In the genomic region with DNA sequence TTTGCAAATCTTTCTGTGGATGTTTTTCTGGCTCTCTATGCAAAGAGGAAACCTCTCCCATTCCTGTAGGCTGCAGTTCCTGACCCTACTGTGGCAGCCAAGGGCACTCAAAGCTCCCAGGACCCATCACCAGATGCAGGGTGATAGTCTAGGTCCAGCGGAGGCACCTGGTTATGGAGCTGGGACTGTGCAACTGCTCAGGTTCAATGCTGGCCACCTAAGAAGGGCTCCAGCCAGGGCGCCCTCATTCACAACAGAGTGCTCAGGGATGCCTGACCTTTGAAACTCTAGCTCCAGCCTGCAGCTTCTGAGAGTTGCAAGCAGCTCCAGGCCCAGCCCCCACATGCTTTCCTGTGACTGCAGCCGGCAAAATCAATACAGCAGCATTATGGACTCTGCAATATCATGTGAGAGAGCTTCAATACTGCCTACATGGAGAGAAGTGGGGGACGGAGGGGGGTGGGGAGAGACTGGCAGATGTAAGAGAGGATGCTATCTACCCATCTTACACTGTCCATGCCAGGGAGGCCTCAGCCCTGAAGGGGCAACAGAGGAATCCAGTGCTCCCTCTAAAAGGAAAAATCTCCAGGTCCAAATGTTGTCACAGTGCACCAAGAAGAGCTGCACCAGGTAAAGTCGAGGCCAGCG, we compare ENCODE assay signal across 8 mouse cellular contexts. TPM values are rescaled to one million over a fixed set of nuclear protein-coding genes. Genes with fewer than 3 reads are reported as not detected.
A peak's percentile ranks its signal among the peaks of the same experiment; 100 is the strongest.
DNase-seq lines count a peak whose midpoint lies in the region; ATAC-seq and TF ChIP-seq lines count a peak whose summit lies in the region.

No protein-coding gene starts in this region.

- TF ChIP-seq POLR2A in cerebellum, adult 2 months (IDR thresholded peaks at IDR 0.05; ENCODE audit: borderline replicate concordance, insufficient read depth, low read length) = no peak

- H3K27me3 ChIP-seq in cerebellum, adult 2 months (ENCODE audit: control insufficient read depth, insufficient read depth, low read length) = no peaks in the 10 kb centered on the region
- H3K27me3 ChIP-seq in hindbrain, embryonic 16.5 days (replicated peaks; ENCODE audit: control insufficient read depth, insufficient read depth, low read length) = no peaks in the 10 kb centered on the region
- H3K27me3 ChIP-seq in liver, embryonic 13.5 days = no peaks in the 10 kb centered on the region

- H3K27ac ChIP-seq in cerebellum, adult 2 months (ENCODE audit: insufficient read depth, low read length) = peak overlapping the region; percentile 10
- peak overlapping the region; percentile 66 for H3K27ac ChIP-seq in brown adipose tissue, adult 24 weeks (replicated peaks; ENCODE audit: low read depth, low read length)
- H3K27ac ChIP-seq in hindbrain, embryonic 16.5 days (ENCODE audit: low read depth, low read length) = peak overlapping the region; percentile 24; the same call in 1 of the 2 replicates
- peak overlapping the region; percentile 63; the same call in 1 of the 2 replicates for H3K27ac ChIP-seq in liver, embryonic 13.5 days

- TF ChIP-seq CTCF in cerebellum, adult 2 months (IDR thresholded peaks at IDR 0.05; ENCODE audit: borderline replicate concordance, insufficient read depth, low read depth, low read length) = no peak

- no peak overlapping the region for H3K4me3 ChIP-seq in cerebellum, adult 2 months (replicated peaks; ENCODE audit: insufficient read depth, low read depth, low read length)
- peak overlapping the region; percentile 8; the same call in 1 of the 2 replicates for H3K4me3 ChIP-seq in brown adipose tissue, adult 24 weeks (ENCODE audit: insufficient read depth, low read depth, low read length)
- no peak overlapping the region for H3K4me3 ChIP-seq in hindbrain, embryonic 16.5 days (ENCODE audit: low read length)
- no peak overlapping the region for H3K4me3 ChIP-seq in liver, embryonic 13.5 days (replicated peaks)

- no peaks in the 10 kb centered on the region for H3K36me3 ChIP-seq in hindbrain, embryonic 16.5 days (ENCODE audit: control insufficient read depth, insufficient read depth, low read length)
- H3K36me3 ChIP-seq in liver, embryonic 13.5 days = no peaks in the 10 kb centered on the region

- no peak overlapping the region for H3K4me2 ChIP-seq in hindbrain, embryonic 16.5 days (ENCODE audit: low read length)
- peak overlapping the region; percentile 3; the same call in 1 of the 2 replicates for H3K4me2 ChIP-seq in liver, embryonic 13.5 days

- peaks cover 18% of the 10 kb centered on the region for H3K4me1 ChIP-seq in cerebellum, adult 2 months (ENCODE audit: control insufficient read depth, insufficient read depth, low read length)
- H3K4me1 ChIP-seq in brown adipose tissue, adult 24 weeks (ENCODE audit: control insufficient read depth, insufficient read depth, insufficient read length, low read length) = peaks cover 40% of the 10 kb centered on the region
- H3K4me1 ChIP-seq in hindbrain, embryonic 16.5 days (ENCODE audit: control insufficient read depth, insufficient read depth, low read depth, low read length) = peaks cover 10% of the 10 kb centered on the region
- peaks cover 51% of the 10 kb centered on the region for H3K4me1 ChIP-seq in liver, embryonic 13.5 days (replicated peaks)

- peak; percentile 53 for ATAC-seq in hindbrain, embryonic 16.5 days
- peak; percentile 67 for ATAC-seq in liver, embryonic 13.5 days (ENCODE audit: low read depth)
- ATAC-seq in erythroblast, adult 5-6 weeks (replicated peaks; ENCODE audit: low FRiP score, poor library complexity, severe bottlenecking) = no peak
- ATAC-seq in CD4-positive, CD25-positive, alpha-beta regulatory T cell, adult 4 months = no peak

- H3K9me3 ChIP-seq in hindbrain, embryonic 16.5 days (ENCODE audit: control insufficient read depth, low read length) = no peaks in the 10 kb centered on the region
- no peaks in the 10 kb centered on the region for H3K9me3 ChIP-seq in liver, embryonic 13.5 days (replicated peaks)

- 60% methylated on average over 6 of the region's 6 CpGs for WGBS in cerebellum, adult 2 months
- 72% methylated on average over 6 of the region's 6 CpGs for WGBS in hindbrain, embryonic 16.5 days
- 72% methylated on average over 6 of the region's 6 CpGs for WGBS in liver, embryonic 13.5 days (ENCODE audit: insufficient replicate concordance)

- DNase-seq in cerebellum, adult 2 months = no peak
- DNase-seq in cerebellum, adult 9-10 months = no peak
- no peak for DNase-seq in liver, embryonic 13.5 days
- DNase-seq in cerebellum, postnatal 36 days = no peak

- H3K9ac ChIP-seq in hindbrain, embryonic 16.5 days (ENCODE audit: low read depth, low read length) = no peak overlapping the region
- no peak overlapping the region for H3K9ac ChIP-seq in liver, embryonic 13.5 days

RNA-seq across cellular contexts. Expression of gene Klf7, which starts 24.3 kb away (rescaled TPM):
- polyA plus RNA-seq in cerebellum, adult 2 months (2012; rRNA removed) = 19.7 and 21.5 TPM in 2 replicates
- 3.5 and 5.8 TPM in 2 replicates for polyA plus RNA-seq in brown adipose tissue, adult 24 weeks (2012; ENCODE audit: insufficient read depth, insufficient read length, missing spikeins)
- polyA plus RNA-seq in hindbrain, embryonic 16.5 days (2015; fragmentation: Nextera tagmentation; extraction: Ambion mirVana) = 118 and 127 TPM in 2 replicates
- polyA plus RNA-seq in liver, embryonic 13.5 days (2015; fragmentation: Nextera tagmentation; extraction: Ambion mirVana) = 5.6 and 7.3 TPM in 2 replicates
- total RNA-seq in erythroblast, adult 5-6 weeks (2015; ENCODE audit: low replicate concordance) = 6.1 and 7.3 TPM in 2 replicates
- total RNA-seq in erythroblast, adult 5-6 weeks (2017; ENCODE audit: low replicate concordance) = 2.4 and 4.1 TPM in 2 replicates
- 10 to 100 TPM; 30.0 to 36.1 TPM for polyA plus RNA-seq in CD4-positive, CD25-positive, alpha-beta regulatory T cell, adult 4 months (2017; shearing (Covaris generic))

Comparison
In these comparisons a context has a peak if more than half of its experiments do, and no peak if none do; other contexts are left out.
1. H3K27ac ChIP-seq: peak in every context shown above with its lines; median percentile 66 in brown adipose tissue, adult 24 weeks; 63 in liver, embryonic 13.5 days; 24 in hindbrain, embryonic 16.5 days; 10 in cerebellum, adult 2 months.
2. ATAC-seq: peak in hindbrain, embryonic 16.5 days (single experiment) and liver, embryonic 13.5 days (single experiment); none in erythroblast, adult 5-6 weeks (single experiment) and CD4-positive, CD25-positive, alpha-beta regulatory T cell, adult 4 months (single experiment).